Mouse (Mus musculus) MEL (cell line): ENCODE measurements around the gene Adcy7. TPM values are rescaled to one million over a fixed set of nuclear protein-coding genes. Genes with fewer than 3 reads are reported as not detected.

Experiments
- DNase-seq: peaks from one replicate; pipeline ENCODE4 v3.0.0; 2011; ENCODE audit warnings: low read depth, low spot score
- H3K27ac ChIP-seq: 2 replicates; pipeline ENCODE4 v1.5.1; 2012; ENCODE audit warnings: low read depth, mild to moderate bottlenecking, control low read depth, low read length, moderate library complexity; ENCODE audit not compliant: control insufficient read depth
- H3K27me3 ChIP-seq, 2 experiments: fragments of 150-350 bp in 1 of 2; sonication (generic) in 1 of 2; 2 replicates each; pipeline ENCODE4 v1.6.1; 2012; ENCODE audit warnings: low read length in 2 of 2, mild to moderate bottlenecking in 2 of 2, improper control_type of control experiment in 1 of 2, moderate library complexity in 1 of 2; ENCODE audit not compliant: insufficient read depth in 2 of 2, control insufficient read depth in 1 of 2
- H3K36me3 ChIP-seq, 2 experiments: 2 replicates each; pipeline ENCODE4 v1.6.1; 2012 to 2014; ENCODE audit warnings: low read length in 2 of 2, improper control_type of control experiment in 1 of 2, inconsistent platforms in 1 of 2, mild to moderate bottlenecking in 1 of 2; ENCODE audit not compliant: insufficient read depth in 2 of 2, control insufficient read depth in 1 of 2
- H3K4me1 ChIP-seq, 2 experiments: fragments of 150-350 bp in 1 of 2; sonication (generic) in 1 of 2; 2 replicates each; pipeline ENCODE4 v1.6.1; 2012; ENCODE audit warnings: low read length in 2 of 2, improper control_type of control experiment in 1 of 2, mild to moderate bottlenecking in 1 of 2; ENCODE audit not compliant: insufficient read depth in 2 of 2, control insufficient read depth in 1 of 2
- H3K4me3 ChIP-seq, 2 experiments: fragments of 150-350 bp in 1 of 2; sonication (generic) in 1 of 2; 2 replicates each; pipeline ENCODE4 v1.5.1; 2012; ENCODE audit warnings: low read depth in 2 of 2, low read length in 2 of 2, mild to moderate bottlenecking in 2 of 2, moderate library complexity in 2 of 2, control low read depth in 1 of 2, improper control_type of control experiment in 1 of 2; ENCODE audit not compliant: control insufficient read depth in 1 of 2, insufficient read depth in 1 of 2
- H3K79me2 ChIP-seq: 2 replicates; pipeline ENCODE4 v1.6.1; 2012; ENCODE audit warnings: mild to moderate bottlenecking, low read length, moderate library complexity; ENCODE audit not compliant: control insufficient read depth, poor library complexity, insufficient read depth
- H3K9ac ChIP-seq: 2 replicates; pipeline ENCODE4 v1.6.1; 2012; ENCODE audit warnings: low read depth, mild to moderate bottlenecking, control low read depth, low read length, moderate library complexity; ENCODE audit not compliant: control insufficient read depth, poor library complexity, severe bottlenecking
- H3K9me3 ChIP-seq: fragments of 150-350 bp; sonication (generic); replicated peaks from 2 replicates; pipeline ENCODE4 v1.6.1; 2012; ENCODE audit warnings: mild to moderate bottlenecking, low read length, improper control_type of control experiment, moderate library complexity; ENCODE audit not compliant: insufficient read depth
- CHD1 ChIP-seq: IDR thresholded peaks from 2 replicates; pipeline ENCODE4 v1.6.1; 2012; ENCODE audit warnings: low read depth, mild to moderate bottlenecking, inconsistent platforms, low read length, improper control_type of control experiment
- CTCF ChIP-seq, 3 experiments: IDR thresholded peaks in 2 of 3; conservative IDR thresholded peaks in 1 of 3; 2 replicates each; pipeline ENCODE4 v1.5.1; 2011 to 2012; ENCODE audit warnings: low read length in 3 of 3, low read depth in 2 of 3, mild to moderate bottlenecking in 2 of 3, improper control_type of control experiment in 1 of 3, inconsistent platforms in 1 of 3, mixed read lengths in 1 of 3, moderate library complexity in 1 of 3; ENCODE audit not compliant: control insufficient read depth in 1 of 3, insufficient read depth in 1 of 3, poor library complexity in 1 of 3, severe bottlenecking in 1 of 3
- GABPA ChIP-seq: IDR thresholded peaks from 2 replicates; pipeline ENCODE4 v1.6.1; 2012; ENCODE audit warnings: low read depth, mild to moderate bottlenecking, inconsistent platforms, low read length, improper control_type of control experiment, moderate library complexity
- GATA1 ChIP-seq: IDR thresholded peaks from 2 replicates; pipeline ENCODE4 v1.6.1; 2011; ENCODE audit warnings: low read depth, low read length, improper control_type of control experiment
- JUND ChIP-seq: IDR thresholded peaks from 2 replicates; pipeline ENCODE4 v1.6.1; 2011; ENCODE audit warnings: low read depth, mild to moderate bottlenecking, improper control_type of control experiment, low read length
- MAX ChIP-seq: IDR thresholded peaks from 2 replicates; pipeline ENCODE4 v1.6.1; 2011; ENCODE audit warnings: low read length, improper control_type of control experiment
- MAZ ChIP-seq: IDR thresholded peaks from 2 replicates; pipeline ENCODE4 v1.6.1; 2012; ENCODE audit warnings: low read depth, mild to moderate bottlenecking, inconsistent platforms, low read length, improper control_type of control experiment
- MXI1 ChIP-seq: IDR thresholded peaks from 2 replicates; pipeline ENCODE4 v1.6.1; 2011; ENCODE audit warnings: mild to moderate bottlenecking, low read depth, low read length, improper control_type of control experiment
- MYB ChIP-seq: IDR thresholded peaks from 2 replicates; pipeline ENCODE4 v1.6.1; 2011; ENCODE audit warnings: mild to moderate bottlenecking, low read depth, low read length, improper control_type of control experiment
- NELFE ChIP-seq: IDR thresholded peaks from 2 replicates; pipeline ENCODE4 v1.6.1; 2011; ENCODE audit warnings: low read depth, low read length, improper control_type of control experiment
- NRF1 ChIP-seq: IDR thresholded peaks from 2 replicates; pipeline ENCODE4 v1.6.1; 2014; ENCODE audit warnings: low read depth, mild to moderate bottlenecking, inconsistent platforms, low read length, improper control_type of control experiment, moderate library complexity; ENCODE audit not compliant: poor library complexity, insufficient read depth, severe bottlenecking
- POLR2AphosphoS5 ChIP-seq: IDR thresholded peaks from 2 replicates; pipeline ENCODE4 v1.6.1; 2012; ENCODE audit warnings: low read depth, borderline replicate concordance, mild to moderate bottlenecking, inconsistent platforms, low read length, moderate library complexity, mixed read lengths
- RAD21 ChIP-seq: IDR thresholded peaks from 2 replicates; pipeline ENCODE4 v1.6.1; 2011; ENCODE audit warnings: mild to moderate bottlenecking, low read depth, low read length, improper control_type of control experiment
- RCOR1 ChIP-seq: IDR thresholded peaks from 2 replicates; pipeline ENCODE4 v1.6.1; 2012; ENCODE audit warnings: low read depth, mild to moderate bottlenecking, inconsistent platforms, low read length, improper control_type of control experiment
- SIN3A ChIP-seq: IDR thresholded peaks from 2 replicates; pipeline ENCODE4 v1.6.1; 2012; ENCODE audit warnings: low read length, improper control_type of control experiment, inconsistent platforms
- SMC3 ChIP-seq: IDR thresholded peaks from 2 replicates; pipeline ENCODE4 v1.6.1; 2011; ENCODE audit warnings: low read depth, low read length, improper control_type of control experiment
- TCF12 ChIP-seq: IDR thresholded peaks from 2 replicates; pipeline ENCODE4 v1.6.1; 2014; ENCODE audit warnings: low read depth, mild to moderate bottlenecking, inconsistent platforms, low read length, improper control_type of control experiment, moderate library complexity
- UBTF ChIP-seq: IDR thresholded peaks from 2 replicates; pipeline ENCODE4 v1.6.1; 2012; ENCODE audit warnings: low read depth, mild to moderate bottlenecking, inconsistent platforms, low read length, improper control_type of control experiment, moderate library complexity, borderline replicate concordance; ENCODE audit not compliant: insufficient read depth
- USF1 ChIP-seq: IDR thresholded peaks from 2 replicates; pipeline ENCODE4 v1.6.1; 2014; ENCODE audit warnings: low read depth, mild to moderate bottlenecking, inconsistent platforms, low read length, improper control_type of control experiment, moderate library complexity
- USF2 ChIP-seq, 2 experiments: IDR thresholded peaks; 2 replicates each; pipeline ENCODE4 v1.6.1; 2011 to 2012; ENCODE audit warnings: improper control_type of control experiment in 2 of 2, low read length in 2 of 2, borderline replicate concordance in 1 of 2, inconsistent platforms in 1 of 2, low read depth in 1 of 2, mild to moderate bottlenecking in 1 of 2; ENCODE audit not compliant: insufficient read depth in 1 of 2
- ZMIZ1 ChIP-seq: IDR thresholded peaks from 2 replicates; pipeline ENCODE4 v1.6.1; 2012; ENCODE audit warnings: low read depth, mild to moderate bottlenecking, inconsistent platforms, low read length, improper control_type of control experiment, moderate library complexity
- polyA plus RNA-seq, 2 experiments: library from polyadenylated mRNA; stranded (reverse) in 1 of 2; unstranded in 1 of 2; fragments of >175 nt in 1 of 2; fragments of >200 nt in 1 of 2; gene quantifications; 2 replicates each; pipeline versions ENCODE4 v1.2.1 to v1.2.4; 2012; ENCODE audit warnings: low replicate concordance in 2 of 2, low read depth in 1 of 2; ENCODE audit not compliant: insufficient read length in 2 of 2, insufficient read depth in 1 of 2, missing spikeins in 1 of 2
- total RNA-seq: library from RNA; depleted of rRNA; stranded (reverse); fragments of 300-350 nt; gene quantifications from 2 replicates; pipeline ENCODE4 v1.2.3, GENCODE M21; 2012

Gene Adcy7
- total and polyA plus RNA-seq, 3 experiments = 62.9 to 83.7 TPM; not detected in 1

GRCm38 (mm10) chr8:88285469-88286356, 13.5 kb downstream of the Adcy7 start:
- Histone ChIP-seq H3K9ac (no peak overlapping the region), H3K27ac (no peak overlapping the region), H3K4me3 (no peak overlapping the region), H3K27me3 (no peaks in the 10 kb centered on the region), H3K79me2 (peaks cover 25% of the 10 kb centered on the region), H3K4me1 (peaks cover 14 to 38% of the 10 kb centered on the region in 2 experiments), H3K36me3 (peaks cover 0 to 32% of the 10 kb centered on the region in 2 experiments; a peak in 2 of 4 replicates), H3K9me3 (no peaks in the 10 kb centered on the region)
- peak; percentile 32 to 57 (median 36); a peak in 5 of 6 replicates for TF ChIP-seq CTCF (IDR thresholded peaks at IDR 0.05 in 2 of 3, conservative IDR thresholded peaks at IDR 0.05 in 1 of 3; ENCODE audit: control insufficient read depth in 1 of 3, insufficient read depth in 1 of 3, low read depth in 2 of 3, low read length in 3 of 3, poor library complexity in 1 of 3, severe bottlenecking in 1 of 3)
- peak; percentile 25; the same call in 1 of the 2 replicates for TF ChIP-seq SMC3
- no peak for TF ChIP-seq GATA1
- no peak for DNase-seq

- Histone ChIP-seq H3K27ac (no peak overlapping the region), H3K4me3 (no peak overlapping the region), H3K36me3 (peaks cover 0 to 26% of the 10 kb centered on the region in 2 experiments; a peak in 2 of 4 replicates), H3K4me1 (peaks cover 7 to 30% of the 10 kb centered on the region in 2 experiments; a peak in 3 of 4 replicates), H3K9me3 (no peaks in the 10 kb centered on the region), H3K9ac (no peak overlapping the region), H3K27me3 (no peaks in the 10 kb centered on the region), H3K79me2 (peaks cover 31% of the 10 kb centered on the region)
- no peak for DNase-seq
- no peak for TF ChIP-seq CHD1
- TF ChIP-seq MAZ = no peak
- TF ChIP-seq USF2 (IDR thresholded peaks at IDR 0.05; ENCODE audit: borderline replicate concordance in 1 of 2, insufficient read depth in 1 of 2, low read depth in 1 of 2, low read length in 2 of 2) = no peak
- TF ChIP-seq SIN3A = no peak
- TF ChIP-seq UBTF = no peak
Observed at GRCm38 (mm10) chr8:88286421-88286960, 14.3 kb downstream of the Adcy7 start.

- Histone ChIP-seq H3K27me3 (no peaks in the 10 kb centered on the region), H3K79me2 (peaks cover 44% of the 10 kb centered on the region), H3K9me3 (no peaks in the 10 kb centered on the region), H3K36me3 (peaks cover 0 to 26% of the 10 kb centered on the region in 2 experiments; a peak in 2 of 4 replicates), H3K27ac (peak overlapping the region; percentile 98), H3K9ac (peak overlapping the region; percentile 90), H3K4me3 (peak overlapping the region; percentile 31 to 57), H3K4me1 (peaks cover 7 to 36% of the 10 kb centered on the region in 2 experiments; a peak in 3 of 4 replicates)
- peak; percentile 91 for DNase-seq
- TF ChIP-seq MXI1 (no peak; the same call in 1 of the 2 replicates), CHD1 (no peak; the same call in 1 of the 2 replicates), NELFE (peak; percentile 70), SIN3A (peak; percentile 60), GABPA (no peak), GATA1 (peak; percentile 36; the same call in 1 of the 2 replicates), POLR2AphosphoS5 (no peak), MYB (peak; percentile 77), TCF12 (peak; percentile 42; the same call in 1 of the 2 replicates), USF1 (no peak), ZMIZ1 (peak; percentile 73), JUND (no peak), MAX (peak; percentile 25; the same call in 1 of the 2 replicates), RAD21 (no peak), NRF1 (no peak), RCOR1 (no peak)
Observed at GRCm38 (mm10) chr8:88288622-88289242, 16.5 kb downstream of the Adcy7 start.
